Mouse (Mus musculus): ENCODE results near the gene Zfp692. TPM values are rescaled to one million over a fixed set of nuclear protein-coding genes. Genes with fewer than 3 reads are reported as not detected.
"Not testable (repeated sequence)": the region's sequence is repeated elsewhere in the genome, so short reads cannot be mapped to it uniquely, and the experiment has no call there.

Zfp692 gene
- polyA plus RNA-seq, 1 experiment = 21.1 TPM

DNA sequence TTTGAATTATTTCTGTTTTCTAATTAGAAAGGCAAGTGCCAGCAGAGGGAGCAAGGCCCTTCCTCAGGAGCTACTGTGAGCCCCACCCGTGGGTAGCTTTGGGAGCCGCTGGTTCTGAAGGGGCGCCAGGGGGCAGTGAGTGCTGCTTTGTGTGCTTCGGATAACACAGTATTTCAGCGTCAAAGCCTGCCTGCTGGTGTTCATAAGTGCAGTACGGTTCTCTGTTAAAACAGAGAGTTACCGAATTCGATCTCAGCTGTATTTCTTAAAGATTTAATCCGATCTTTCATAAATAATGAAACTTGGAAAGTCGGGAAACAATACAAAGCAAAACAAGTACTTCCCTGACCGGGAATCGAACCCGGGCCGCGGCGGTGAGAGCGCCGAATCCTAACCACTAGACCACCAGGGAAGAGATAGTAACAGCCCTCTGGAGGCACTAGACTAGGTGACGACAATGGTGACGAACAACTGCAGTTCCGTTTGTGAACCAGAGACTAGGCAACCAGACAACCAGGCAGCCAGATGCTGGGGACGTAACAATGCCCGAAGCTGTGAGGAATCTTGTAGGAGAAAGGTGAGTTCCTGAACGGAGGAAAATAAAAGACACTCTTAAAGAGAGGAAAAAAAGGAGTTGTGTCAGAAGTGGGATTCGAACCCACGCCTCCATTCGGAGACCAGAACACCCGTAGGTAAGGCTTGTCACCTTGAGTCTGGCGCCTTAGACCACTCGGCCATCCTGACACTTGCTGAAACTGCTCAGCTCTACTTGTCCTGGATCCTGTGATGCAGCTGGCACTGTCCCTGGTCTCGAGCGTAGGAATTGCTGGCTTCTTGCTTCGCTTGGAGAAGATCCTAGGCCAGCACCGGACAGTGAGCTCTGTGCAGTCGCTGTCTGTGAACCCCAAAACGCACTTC lies 4.8 kb upstream of the Zfp692 start:
- peak overlapping the region; percentile 39 for H3K9ac ChIP-seq (ENCODE audit: low read depth, poor library complexity, severe bottlenecking)
- H3K36me3 ChIP-seq (ENCODE audit: control insufficient read depth, insufficient read depth, low read length, poor library complexity, severe bottlenecking) = no peaks in the 10 kb centered on the region
- H3K27ac ChIP-seq (ENCODE audit: insufficient read depth, low read length) = peak overlapping the region; percentile 14; the same call in 1 of the 2 replicates
- TF ChIP-seq CTCF (IDR thresholded peaks at IDR 0.05; ENCODE audit: low read depth, low read length) (peak; percentile 72), EP300 (IDR thresholded peaks at IDR 0.05; ENCODE audit: insufficient read depth, low read depth, low read length) (peak; percentile 48; the same call in 1 of the 2 replicates), POLR2A (IDR thresholded peaks at IDR 0.05; ENCODE audit: insufficient read depth, low read length) (no peak)
- H3K9me3 ChIP-seq (replicated peaks; ENCODE audit: control insufficient read depth, insufficient read depth, low read length, poor library complexity, severe bottlenecking) = no peaks in the 10 kb centered on the region
- peak overlapping the region; percentile 84 for H3K4me3 ChIP-seq (ENCODE audit: low read depth, low read length)
- H3K4me1 ChIP-seq (ENCODE audit: control insufficient read depth, insufficient read depth, low read length) = no peaks in the 10 kb centered on the region
- H3K27me3 ChIP-seq (ENCODE audit: control insufficient read depth, insufficient read depth, low read length, poor library complexity, severe bottlenecking) = no peaks in the 10 kb centered on the region; the same call in 1 of the 2 replicates

DNA sequence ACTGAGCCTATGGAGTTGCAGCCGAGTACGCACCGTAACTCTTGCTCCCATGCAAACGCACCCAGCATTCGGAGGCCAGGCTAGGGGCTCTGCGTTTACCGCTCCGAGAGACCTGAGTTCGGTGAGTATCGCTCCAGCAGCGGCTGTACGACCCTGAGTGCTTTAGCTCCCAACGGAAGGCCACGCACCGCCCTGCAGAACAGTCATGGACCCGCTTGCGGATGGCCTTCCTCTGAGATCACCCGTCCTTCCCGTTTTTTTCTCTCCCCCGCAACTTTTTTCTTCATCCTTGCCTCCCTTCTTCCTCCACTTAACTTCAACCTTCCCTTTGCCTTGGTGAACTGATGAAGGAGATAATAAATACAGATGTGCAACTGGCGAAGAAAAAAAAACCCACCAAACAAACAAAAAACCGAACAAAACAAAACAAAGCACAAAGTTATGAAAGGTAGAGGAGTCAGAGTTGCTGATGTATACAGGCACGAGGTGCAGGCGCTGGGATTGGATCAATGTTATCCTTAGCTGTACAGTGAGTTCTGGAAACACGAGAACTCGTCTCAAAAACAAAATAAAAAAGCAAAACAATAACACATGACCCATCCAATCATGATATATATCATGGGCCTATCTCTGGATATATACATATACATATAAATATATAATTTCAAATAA lies 4.0 kb upstream of the Zfp692 start:
- no peak for TF ChIP-seq CTCF (IDR thresholded peaks at IDR 0.05; ENCODE audit: low read depth, low read length)
- TF ChIP-seq POLR2A (IDR thresholded peaks at IDR 0.05; ENCODE audit: insufficient read depth, low read length) = no peak
- TF ChIP-seq EP300 (IDR thresholded peaks at IDR 0.05; ENCODE audit: insufficient read depth, low read depth, low read length) = no peak
- H3K27me3 ChIP-seq (ENCODE audit: control insufficient read depth, insufficient read depth, low read length, poor library complexity, severe bottlenecking) = no peaks in the 10 kb centered on the region; the same call in 1 of the 2 replicates
- H3K4me1 ChIP-seq (ENCODE audit: control insufficient read depth, insufficient read depth, low read length) = no peaks in the 10 kb centered on the region
- H3K36me3 ChIP-seq (ENCODE audit: control insufficient read depth, insufficient read depth, low read length, poor library complexity, severe bottlenecking) = no peaks in the 10 kb centered on the region
- peak overlapping the region; percentile 39 for H3K9ac ChIP-seq (ENCODE audit: low read depth, poor library complexity, severe bottlenecking)
- peak overlapping the region; percentile 14; the same call in 1 of the 2 replicates for H3K27ac ChIP-seq (ENCODE audit: insufficient read depth, low read length)
- no peaks in the 10 kb centered on the region for H3K9me3 ChIP-seq (replicated peaks; ENCODE audit: control insufficient read depth, insufficient read depth, low read length, poor library complexity, severe bottlenecking)
- H3K4me3 ChIP-seq (ENCODE audit: low read depth, low read length) = peak overlapping the region; percentile 72

DNA sequence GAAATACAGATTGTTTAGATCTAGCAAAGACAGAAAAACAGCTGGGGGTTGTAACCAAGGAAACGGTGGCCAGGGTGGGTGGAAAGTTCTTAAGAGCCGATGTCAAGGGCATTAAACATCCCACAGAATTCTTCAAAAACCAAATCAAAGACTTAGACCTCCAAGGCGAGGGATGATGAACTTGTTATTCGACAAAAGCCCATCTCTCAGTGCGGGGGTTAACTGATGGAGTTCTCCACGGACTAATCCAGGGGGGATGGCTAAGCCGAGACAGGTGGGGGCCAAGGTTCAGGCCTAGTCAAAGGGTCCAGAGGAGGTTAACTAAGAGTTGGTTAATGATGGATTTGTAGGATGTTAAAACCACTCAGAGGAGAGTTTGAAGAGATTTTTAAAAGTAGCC lies 3.3 kb upstream of the Zfp692 start:
- H3K4me3 ChIP-seq (ENCODE audit: low read depth, low read length) = peak overlapping the region; percentile 11; the same call in 1 of the 2 replicates
- no peaks in the 10 kb centered on the region for H3K9me3 ChIP-seq (replicated peaks; ENCODE audit: control insufficient read depth, insufficient read depth, low read length, poor library complexity, severe bottlenecking)
- TF ChIP-seq EP300 (IDR thresholded peaks at IDR 0.05; ENCODE audit: insufficient read depth, low read depth, low read length) (no peak), POLR2A (IDR thresholded peaks at IDR 0.05; ENCODE audit: insufficient read depth, low read length) (no peak), CTCF (IDR thresholded peaks at IDR 0.05; ENCODE audit: low read depth, low read length) (no peak)
- no peak overlapping the region for H3K27ac ChIP-seq (ENCODE audit: insufficient read depth, low read length)
- H3K4me1 ChIP-seq (ENCODE audit: control insufficient read depth, insufficient read depth, low read length) = no peaks in the 10 kb centered on the region
- H3K36me3 ChIP-seq (ENCODE audit: control insufficient read depth, insufficient read depth, low read length, poor library complexity, severe bottlenecking) = no peaks in the 10 kb centered on the region; the same call in 1 of the 2 replicates
- H3K27me3 ChIP-seq (ENCODE audit: control insufficient read depth, insufficient read depth, low read length, poor library complexity, severe bottlenecking) = no peaks in the 10 kb centered on the region
- H3K9ac ChIP-seq (ENCODE audit: low read depth, poor library complexity, severe bottlenecking) = no peak overlapping the region

DNA sequence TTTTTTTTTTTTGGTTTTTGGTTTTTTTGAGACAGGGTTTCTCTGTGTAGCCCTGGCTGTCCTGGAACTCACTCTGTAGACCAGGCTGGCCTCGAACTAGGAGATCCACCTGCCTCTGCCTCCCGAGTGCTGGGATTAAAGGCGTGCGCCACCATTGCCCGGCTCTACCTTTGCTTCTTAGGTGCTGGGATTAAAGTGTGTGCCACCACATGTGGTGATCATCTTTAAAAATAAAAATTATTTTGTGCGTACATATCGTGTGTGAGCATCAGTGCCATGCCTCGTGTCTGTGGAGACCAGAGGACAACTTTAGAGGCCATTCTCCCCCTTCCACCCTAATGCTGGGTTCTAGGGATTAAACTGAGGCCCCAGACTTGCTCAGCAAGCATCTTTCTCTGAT lies 1.6 kb upstream of the Zfp692 start:
- not testable (repeated sequence) for H3K27ac ChIP-seq (ENCODE audit: insufficient read depth, low read length); H3K27me3 ChIP-seq (ENCODE audit: control insufficient read depth, insufficient read depth, low read length, poor library complexity, severe bottlenecking); H3K4me3 ChIP-seq (ENCODE audit: low read depth, low read length); H3K9me3 ChIP-seq (replicated peaks; ENCODE audit: control insufficient read depth, insufficient read depth, low read length, poor library complexity, severe bottlenecking); H3K36me3 ChIP-seq (ENCODE audit: control insufficient read depth, insufficient read depth, low read length, poor library complexity, severe bottlenecking); H3K4me1 ChIP-seq (ENCODE audit: control insufficient read depth, insufficient read depth, low read length); H3K9ac ChIP-seq (ENCODE audit: low read depth, poor library complexity, severe bottlenecking)

DNA sequence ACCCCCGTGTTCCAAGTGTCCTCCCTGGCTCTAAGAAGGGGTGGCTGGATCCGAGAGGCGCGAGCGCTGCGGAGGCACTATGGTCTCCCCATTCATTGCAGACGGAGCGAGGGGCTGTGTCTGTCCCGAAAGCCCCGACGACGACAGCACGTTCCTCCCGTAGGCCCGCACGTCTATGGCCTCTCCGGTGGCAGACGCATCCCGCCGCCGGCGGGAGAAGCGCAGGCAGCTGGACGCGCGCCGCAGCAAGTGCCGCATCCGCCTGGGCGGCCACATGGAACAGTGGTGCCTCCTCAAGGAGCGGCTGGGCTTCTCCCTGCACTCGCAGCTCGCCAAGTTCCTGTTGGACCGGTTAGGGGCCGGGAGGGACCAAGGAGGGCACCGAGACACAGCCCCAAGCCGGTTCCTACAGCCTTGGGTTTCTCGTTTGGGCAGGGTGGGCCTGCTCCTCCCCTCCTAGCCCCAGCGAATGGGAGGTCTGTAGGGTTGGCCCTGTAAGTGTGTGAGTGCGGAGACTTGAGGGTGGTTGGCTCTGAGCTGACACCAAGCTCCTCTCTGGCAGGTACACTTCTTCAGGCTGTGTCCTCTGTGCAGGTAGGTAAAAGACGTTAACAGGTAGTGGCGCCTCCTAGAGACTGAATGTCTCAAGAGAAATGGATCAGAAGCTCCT lies 677 bp downstream of the Zfp692 start:
- H3K27me3 ChIP-seq (ENCODE audit: control insufficient read depth, insufficient read depth, low read length, poor library complexity, severe bottlenecking) = no peaks in the 10 kb centered on the region
- H3K4me1 ChIP-seq (ENCODE audit: control insufficient read depth, insufficient read depth, low read length) = no peaks in the 10 kb centered on the region
- peaks cover 9% of the 10 kb centered on the region for H3K36me3 ChIP-seq (ENCODE audit: control insufficient read depth, insufficient read depth, low read length, poor library complexity, severe bottlenecking)
- H3K27ac ChIP-seq (ENCODE audit: insufficient read depth, low read length) = no peak overlapping the region
- peak overlapping the region; percentile 75 for H3K4me3 ChIP-seq (ENCODE audit: low read depth, low read length)
- H3K9ac ChIP-seq (ENCODE audit: low read depth, poor library complexity, severe bottlenecking) = peak overlapping the region; percentile 76
- TF ChIP-seq EP300 (IDR thresholded peaks at IDR 0.05; ENCODE audit: insufficient read depth, low read depth, low read length) (no peak), POLR2A (IDR thresholded peaks at IDR 0.05; ENCODE audit: insufficient read depth, low read length) (no peak), CTCF (IDR thresholded peaks at IDR 0.05; ENCODE audit: low read depth, low read length) (peak; percentile 23)
- H3K9me3 ChIP-seq (replicated peaks; ENCODE audit: control insufficient read depth, insufficient read depth, low read length, poor library complexity, severe bottlenecking) = no peaks in the 10 kb centered on the region

All from ES-Bruce4 (cell line).